Mouse (Mus musculus): Measurements from ENCODE around the gene Endod1.

- TF ChIP-seq CTCF (IDR thresholded peaks at IDR 0.05; ENCODE audit: insufficient read depth, low read length), result no peak
- no peak for TF ChIP-seq POLR2A (IDR thresholded peaks at IDR 0.05; ENCODE audit: borderline replicate concordance, extremely low read depth, low read depth, low read length)
Observed at GRCm38 (mm10) chr9:14365481-14366125, 15.7 kb downstream of the Endod1 start.

Data from lung, adult 2 months (tissue).